Mouse (Mus musculus): ENCODE measurements at regions not wholly inside any gene's neighbourhood (a gene's known extent, or its start where the extent isn't known, plus 50 kb on each side); places are given as distances from the start of the nearest gene placed in this dataset.

- Histone ChIP-seq H3K4me1 (ENCODE audit: insufficient read depth, low read depth, low read length) (no peaks in the 10 kb centered on the region), H3K27me3 (ENCODE audit: insufficient read depth, low read length) (no peaks in the 10 kb centered on the region), H3K4me3 (ENCODE audit: low read depth, low read length) (no peak overlapping the region), H3K9me3 (replicated peaks) (peaks cover 72% of the 10 kb centered on the region), H3K36me3 (replicated peaks) (no peaks in the 10 kb centered on the region)
- DNase-seq (ENCODE audit: low spot score): no peak
- no peak for TF ChIP-seq GATA2 (IDR thresholded peaks at IDR 0.05; ENCODE audit: borderline replicate concordance, low read depth, low read length)
- no peak for TF ChIP-seq POLR2AphosphoS5 (IDR thresholded peaks at IDR 0.05; ENCODE audit: insufficient replicate concordance, low read depth, low read length)
- no peak for ATAC-seq (ENCODE audit: extremely low read depth, insufficient number of reproducible peaks, low FRiP score, poor library complexity, severe bottlenecking)
Observed at GRCm38 (mm10) chr12:109827241-109827915, 227.2 kb upstream of the Rtl1 start.

GRCm38 (mm10) chr12:109830303-109831020 lies 230.3 kb upstream of the Rtl1 start:
- DNase-seq (ENCODE audit: low spot score) (no peak), ATAC-seq (ENCODE audit: extremely low read depth, insufficient number of reproducible peaks, low FRiP score, poor library complexity, severe bottlenecking) (no peak)
- Histone ChIP-seq H3K36me3 (replicated peaks) (no peaks in the 10 kb centered on the region), H3K4me1 (ENCODE audit: insufficient read depth, low read depth, low read length) (no peaks in the 10 kb centered on the region), H3K4me3 (ENCODE audit: low read depth, low read length) (peak overlapping the region; percentile 17; the same call in 1 of the 2 replicates), H3K27me3 (ENCODE audit: insufficient read depth, low read length) (no peaks in the 10 kb centered on the region), H3K9me3 (replicated peaks) (peaks cover 79% of the 10 kb centered on the region)
- TF ChIP-seq GATA2 (IDR thresholded peaks at IDR 0.05; ENCODE audit: borderline replicate concordance, low read depth, low read length) (no peak), POLR2AphosphoS5 (IDR thresholded peaks at IDR 0.05; ENCODE audit: insufficient replicate concordance, low read depth, low read length) (no peak), TAL1 (conservative IDR thresholded peaks at IDR 0.05; ENCODE audit: low read depth, low read length) (no peak)

GRCm38 (mm10) chr12:109832964-109833363 lies 232.8 kb upstream of the Rtl1 start:
- Histone ChIP-seq H3K4me1 (ENCODE audit: insufficient read depth, low read depth, low read length) (no peaks in the 10 kb centered on the region), H3K9me3 (replicated peaks) (peaks cover 86% of the 10 kb centered on the region)
- no peak for DNase-seq (ENCODE audit: low spot score)

GRCm38 (mm10) chr12:109836521-109836920 lies 236.4 kb upstream of the Rtl1 start:
- TF ChIP-seq CTCF (IDR thresholded peaks at IDR 0.05; ENCODE audit: low read depth, low read length): no peak
- TF ChIP-seq GATA2 (IDR thresholded peaks at IDR 0.05; ENCODE audit: borderline replicate concordance, low read depth, low read length): no peak
- no peak for TF ChIP-seq GATA1 (IDR thresholded peaks at IDR 0.05; ENCODE audit: borderline replicate concordance, low read length)
- no peak for TF ChIP-seq POLR2AphosphoS5 (IDR thresholded peaks at IDR 0.05; ENCODE audit: insufficient replicate concordance, low read depth, low read length)
- no peak for TF ChIP-seq TAL1 (conservative IDR thresholded peaks at IDR 0.05; ENCODE audit: low read depth, low read length)
- no peaks in the 10 kb centered on the region for H3K36me3 ChIP-seq (replicated peaks)
- ATAC-seq (ENCODE audit: extremely low read depth, insufficient number of reproducible peaks, low FRiP score, poor library complexity, severe bottlenecking) (no peak), DNase-seq (ENCODE audit: low spot score) (no peak)
- H3K27me3 ChIP-seq (ENCODE audit: insufficient read depth, low read length): no peaks in the 10 kb centered on the region
- no peaks in the 10 kb centered on the region for H3K4me1 ChIP-seq (ENCODE audit: insufficient read depth, low read depth, low read length)
- H3K9me3 ChIP-seq (replicated peaks): peaks cover 94% of the 10 kb centered on the region
- H3K4me3 ChIP-seq (ENCODE audit: low read depth, low read length): no peak overlapping the region

More at GRCm38 (mm10) chr12:109832964-109833363, 232.8 kb upstream of the Rtl1 start:
- no peaks in the 10 kb centered on the region for H3K36me3 ChIP-seq (replicated peaks)
- no peak overlapping the region for H3K4me3 ChIP-seq (ENCODE audit: low read depth, low read length)
- no peaks in the 10 kb centered on the region for H3K27me3 ChIP-seq (ENCODE audit: insufficient read depth, low read length)
- no peak for TF ChIP-seq CTCF (IDR thresholded peaks at IDR 0.05; ENCODE audit: low read depth, low read length)
- no peak for TF ChIP-seq TAL1 (conservative IDR thresholded peaks at IDR 0.05; ENCODE audit: low read depth, low read length)
- no peak for TF ChIP-seq POLR2AphosphoS5 (IDR thresholded peaks at IDR 0.05; ENCODE audit: insufficient replicate concordance, low read depth, low read length)
- no peak for TF ChIP-seq GATA1 (IDR thresholded peaks at IDR 0.05; ENCODE audit: borderline replicate concordance, low read length)
- no peak for TF ChIP-seq GATA2 (IDR thresholded peaks at IDR 0.05; ENCODE audit: borderline replicate concordance, low read depth, low read length)
- ATAC-seq (ENCODE audit: extremely low read depth, insufficient number of reproducible peaks, low FRiP score, poor library complexity, severe bottlenecking): no peak

DNA sequence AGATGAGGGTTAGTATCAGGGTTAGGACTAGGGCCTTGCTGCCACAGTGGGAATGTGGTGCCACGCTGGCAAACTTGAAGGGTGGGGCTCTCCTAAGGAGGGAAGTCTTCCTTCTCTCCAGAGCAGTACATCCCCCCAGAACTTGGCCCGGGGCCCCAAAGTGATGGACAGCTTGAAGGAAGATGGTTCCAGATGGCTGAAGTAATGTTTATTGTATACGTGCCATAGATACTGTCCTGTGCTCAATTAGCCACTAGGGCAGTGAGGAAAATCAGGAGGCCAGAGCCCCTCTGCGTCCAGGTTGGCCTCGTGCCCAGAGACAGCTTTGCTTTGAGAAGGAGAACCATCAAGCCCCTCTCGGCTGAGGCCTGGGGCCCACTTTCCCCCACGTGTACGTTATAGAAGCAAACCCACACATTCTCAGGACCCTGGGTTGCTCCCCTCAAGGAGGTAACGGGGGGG lies 239.0 kb upstream of the Rtl1 start:
- Histone ChIP-seq H3K4me1 (ENCODE audit: insufficient read depth, low read depth, low read length) (no peaks in the 10 kb centered on the region), H3K36me3 (replicated peaks) (no peaks in the 10 kb centered on the region), H3K27me3 (ENCODE audit: insufficient read depth, low read length) (no peaks in the 10 kb centered on the region), H3K9me3 (replicated peaks) (peaks cover 90% of the 10 kb centered on the region), H3K4me3 (ENCODE audit: low read depth, low read length) (no peak overlapping the region)
- ATAC-seq (ENCODE audit: extremely low read depth, insufficient number of reproducible peaks, low FRiP score, poor library complexity, severe bottlenecking) (no peak), DNase-seq (ENCODE audit: low spot score) (no peak)
- TF ChIP-seq GATA2 (IDR thresholded peaks at IDR 0.05; ENCODE audit: borderline replicate concordance, low read depth, low read length) (no peak), CTCF (IDR thresholded peaks at IDR 0.05; ENCODE audit: low read depth, low read length) (no peak)

DNA sequence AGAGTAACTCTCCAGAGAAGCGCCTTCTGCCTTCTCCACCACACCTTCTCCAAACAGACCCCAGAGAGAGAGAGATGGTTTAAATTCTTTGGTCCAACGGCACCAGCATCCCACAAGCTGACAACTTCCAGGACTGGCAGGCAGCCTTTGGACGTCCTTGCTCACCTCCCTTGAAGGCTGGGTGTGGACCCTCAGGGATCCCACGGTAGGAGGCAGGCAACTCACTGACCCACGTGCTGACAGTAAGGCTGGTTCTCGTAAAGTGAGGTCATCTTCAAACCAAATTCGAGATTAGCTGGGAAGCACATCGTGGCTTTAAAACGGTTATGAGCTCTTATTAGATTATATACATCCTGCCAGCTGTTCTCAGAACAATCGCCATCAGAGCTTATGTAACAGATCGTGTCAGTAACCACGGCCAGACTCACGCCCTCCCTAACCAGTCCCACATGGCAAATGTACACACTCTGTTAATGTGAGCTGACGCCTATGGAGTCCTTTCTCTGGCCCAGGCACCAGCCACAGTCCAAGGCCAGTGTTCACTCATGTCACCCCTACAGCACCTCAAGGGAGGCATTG lies 239.9 kb upstream of the Rtl1 start:
- Histone ChIP-seq H3K4me1 (ENCODE audit: insufficient read depth, low read depth, low read length) (no peaks in the 10 kb centered on the region), H3K4me3 (ENCODE audit: low read depth, low read length) (no peak overlapping the region), H3K36me3 (replicated peaks) (no peaks in the 10 kb centered on the region), H3K9me3 (replicated peaks) (peaks cover 93% of the 10 kb centered on the region), H3K27me3 (ENCODE audit: insufficient read depth, low read length) (no peaks in the 10 kb centered on the region)
- no peak for ATAC-seq (ENCODE audit: extremely low read depth, insufficient number of reproducible peaks, low FRiP score, poor library complexity, severe bottlenecking)
- DNase-seq (ENCODE audit: low spot score): no peak
- TF ChIP-seq TAL1 (conservative IDR thresholded peaks at IDR 0.05; ENCODE audit: low read depth, low read length): no peak
- TF ChIP-seq GATA2 (IDR thresholded peaks at IDR 0.05; ENCODE audit: borderline replicate concordance, low read depth, low read length): no peak
- no peak for TF ChIP-seq POLR2AphosphoS5 (IDR thresholded peaks at IDR 0.05; ENCODE audit: insufficient replicate concordance, low read depth, low read length)
- TF ChIP-seq CTCF (IDR thresholded peaks at IDR 0.05; ENCODE audit: low read depth, low read length): no peak
- TF ChIP-seq GATA1 (IDR thresholded peaks at IDR 0.05; ENCODE audit: borderline replicate concordance, low read length): no peak
